Mouse (Mus musculus): ENCODE results near the gene Tspan31.
"Not testable (repeated sequence)": the region's sequence is repeated elsewhere in the genome, so short reads cannot be mapped to it uniquely, and the experiment has no call there.

Tspan31 gene

GRCm38 (mm10) chr10:127065981-127066380, 4.1 kb downstream of the Tspan31 start:
- no peak for DNase-seq (ENCODE audit: extremely low spot score, low read depth, low spot score)

- no peak for DNase-seq (ENCODE audit: extremely low spot score, low read depth, low spot score)
These were observed 5.9 kb downstream of the Tspan31 start for GRCm38 (mm10) chr10:127063913-127064870.

GRCm38 (mm10) chr10:127063239-127063872, 6.7 kb downstream of the Tspan31 start, which contains the start of gene Cdk4:
TSS of gene Cdk4 (plus strand) at chr10:127063534.
- peak; percentile 95 for DNase-seq (ENCODE audit: extremely low spot score, low read depth, low spot score)

- no peak for DNase-seq (ENCODE audit: extremely low spot score, low read depth, low spot score)
These were observed 7.6 kb downstream of the Tspan31 start for GRCm38 (mm10) chr10:127062503-127062902.

- DNase-seq (ENCODE audit: extremely low spot score, low read depth, low spot score): not testable (repeated sequence)
These were observed 8.0 kb downstream of the Tspan31 start for GRCm38 (mm10) chr10:127062101-127062500.

- no peak for DNase-seq (ENCODE audit: extremely low spot score, low read depth, low spot score)
These were observed 8.6 kb downstream of the Tspan31 start for GRCm38 (mm10) chr10:127061513-127061912.

GRCm38 (mm10) chr10:127061085-127061484, 9.0 kb downstream of the Tspan31 start:
- no peak for DNase-seq (ENCODE audit: extremely low spot score, low read depth, low spot score)

- no peak for DNase-seq (ENCODE audit: extremely low spot score, low read depth, low spot score)
These were observed 9.8 kb downstream of the Tspan31 start, which contains the start of gene March9 for GRCm38 (mm10) chr10:127059968-127060916. TSS of gene March9 (minus strand) at chr10:127060184.

- no peak for DNase-seq (ENCODE audit: extremely low spot score, low read depth, low spot score)
These were observed 10.7 kb downstream of the Tspan31 start for GRCm38 (mm10) chr10:127059174-127059967.

GRCm38 (mm10) chr10:127058708-127059107, 11.4 kb downstream of the Tspan31 start:
- DNase-seq (ENCODE audit: extremely low spot score, low read depth, low spot score): no peak

GRCm38 (mm10) chr10:127058161-127058560, 11.9 kb downstream of the Tspan31 start:
- no peak for DNase-seq (ENCODE audit: extremely low spot score, low read depth, low spot score)

- no peak for DNase-seq (ENCODE audit: extremely low spot score, low read depth, low spot score)
These were observed 13.6 kb downstream of the Tspan31 start for GRCm38 (mm10) chr10:127056490-127056889.

GRCm38 (mm10) chr10:127055406-127055805, 14.7 kb downstream of the Tspan31 start:
- no peak for DNase-seq (ENCODE audit: extremely low spot score, low read depth, low spot score)

- DNase-seq (ENCODE audit: extremely low spot score, low read depth, low spot score): no peak
These were observed 15.4 kb downstream of the Tspan31 start for GRCm38 (mm10) chr10:127054646-127055045.

- no peak for DNase-seq (ENCODE audit: extremely low spot score, low read depth, low spot score)
These were observed 20.0 kb downstream of the Tspan31 start for GRCm38 (mm10) chr10:127050119-127050474.

GRCm38 (mm10) chr10:127049395-127050118, 20.5 kb downstream of the Tspan31 start:
- DNase-seq (ENCODE audit: extremely low spot score, low read depth, low spot score): no peak

- no peak for DNase-seq (ENCODE audit: extremely low spot score, low read depth, low spot score)
These were observed 21.3 kb downstream of the Tspan31 start for GRCm38 (mm10) chr10:127048608-127049394.

- DNase-seq (ENCODE audit: extremely low spot score, low read depth, low spot score): no peak
These were observed 22.1 kb downstream of the Tspan31 start, which contains the start of gene Cyp27b1 for GRCm38 (mm10) chr10:127047954-127048353. TSS of gene Cyp27b1 (plus strand) at chr10:127048250.
